Mouse (Mus musculus) megakaryocyte-erythroid progenitor cell, adult 5-6 weeks (primary cell): ENCODE measurements around the gene Krt81. TPM values are rescaled to one million over a fixed set of nuclear protein-coding genes. Genes with fewer than 3 reads are reported as not detected.

Experiments
- ATAC-seq: replicated peaks from 2 replicates; pipeline ENCODE4 v1.8.0; 2016; ENCODE audit warnings: mild to moderate bottlenecking, inconsistent platforms; ENCODE audit not compliant: severe bottlenecking, poor library complexity, low FRiP score, low TSS enrichment
- total RNA-seq, 2 experiments: library from RNA; stranded (forward) in 1 of 2; stranded (reverse) in 1 of 2; fragments of 200-1000, 215-1000 nt in 1 of 2; fragments of >200 nt in 1 of 2; fragmentation: Nextera tagmentation in 1 of 2; gene quantifications; 2 replicates each; pipeline ENCODE4 v1.2.3; 2014 to 2017

Gene Krt81
- not detected in 2 replicates for total RNA-seq (2014; fragmentation: Nextera tagmentation)
- not detected in 2 replicates for total RNA-seq (2017)

- ATAC-seq, result no peak
Measured at GRCm38 (mm10) chr15:101463651-101464050, at the start of gene Krt81. Krt81 (minus strand) TSS chr15:101463751.

GRCm38 (mm10) chr15:101508247-101508646, 44.7 kb upstream of the Krt81 start:
- no peak for ATAC-seq

- no peak for ATAC-seq
Measured at GRCm38 (mm10) chr15:101506896-101507758, 43.6 kb upstream of the Krt81 start.

DNA sequence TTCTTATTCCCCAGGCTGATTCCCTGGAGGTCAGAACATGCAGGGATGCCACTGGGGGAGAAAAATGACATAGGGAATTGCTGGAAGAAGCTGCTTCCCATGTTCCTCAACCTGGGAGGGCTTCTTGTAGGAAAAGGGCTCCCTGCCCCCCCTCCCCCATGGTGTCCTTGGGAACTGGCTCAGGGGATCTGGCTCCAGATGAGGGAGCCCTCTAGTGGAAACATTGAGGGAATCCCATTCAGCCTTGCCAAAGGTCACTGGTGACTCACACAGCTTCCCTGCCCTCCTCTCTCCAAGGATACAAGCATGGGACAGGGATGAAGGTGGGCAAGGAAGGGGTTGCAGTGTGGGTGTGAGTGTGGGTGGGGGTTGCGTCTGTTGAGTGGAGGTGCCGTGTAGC, 33.6 kb upstream of the Krt81 start:
- no peak for ATAC-seq

DNA sequence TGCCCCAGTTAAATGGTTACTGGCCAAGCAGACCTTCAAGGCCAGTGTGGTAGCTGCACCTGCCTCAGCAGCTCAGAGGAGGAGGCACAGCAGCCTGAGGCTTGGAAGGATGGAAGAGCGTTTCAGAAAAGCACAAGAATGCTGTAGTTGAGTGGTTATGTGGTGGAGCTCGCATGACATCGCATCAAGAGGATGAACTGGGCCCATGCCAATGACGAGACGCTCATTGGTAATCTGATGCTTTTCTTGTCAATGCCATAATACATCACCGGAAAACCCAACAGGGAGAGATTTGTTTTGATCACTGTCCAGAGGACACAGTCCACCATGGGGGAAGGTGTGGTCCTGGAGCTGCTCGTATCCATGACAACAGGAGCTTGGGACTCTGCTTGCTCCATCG, 31.7 kb upstream of the Krt81 start:
- no peak for ATAC-seq

GRCm38 (mm10) chr15:101494203-101494602, 30.7 kb upstream of the Krt81 start:
- no peak for ATAC-seq

DNA sequence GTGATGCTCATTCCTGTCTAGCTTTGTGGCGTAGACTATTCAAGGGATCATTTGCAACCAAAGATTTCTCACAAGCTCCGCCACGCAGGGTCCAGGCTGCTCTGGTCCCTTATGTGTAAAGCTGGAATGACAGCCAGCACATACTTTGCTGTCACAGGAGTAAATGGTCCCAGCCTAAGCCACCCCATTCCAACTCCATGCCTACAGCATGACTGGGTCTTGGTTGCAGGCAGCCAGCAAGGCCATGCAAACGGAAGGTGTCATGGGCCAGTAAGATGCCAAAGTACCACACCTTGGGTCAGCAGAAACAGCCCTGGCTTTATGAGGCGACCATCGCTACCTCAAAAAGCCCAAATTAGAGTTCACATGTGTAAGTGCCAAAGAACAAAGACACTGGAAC, 30.2 kb upstream of the Krt81 start:
- ATAC-seq, result no peak

GRCm38 (mm10) chr15:101492718-101493117, 29.2 kb upstream of the Krt81 start:
- no peak for ATAC-seq

DNA sequence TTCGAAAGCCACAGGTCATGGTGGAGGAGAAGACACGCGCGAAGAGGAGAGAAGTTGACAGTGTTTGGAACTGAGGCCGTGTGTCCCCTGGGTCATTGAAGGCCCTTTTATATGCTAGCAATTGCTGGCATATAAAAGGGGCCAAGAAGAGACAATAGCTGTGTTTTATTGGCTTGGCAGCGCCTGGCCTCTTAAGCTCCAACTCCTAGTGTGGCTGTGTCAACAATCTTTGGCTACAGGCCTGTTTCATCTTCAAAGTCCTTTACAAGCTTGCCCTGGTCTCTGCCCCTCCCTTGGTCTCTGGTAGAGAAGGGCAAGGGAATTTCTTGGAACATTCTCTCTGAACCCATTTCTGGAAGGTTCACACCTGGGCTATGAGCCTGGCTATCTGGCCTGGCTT, 27.9 kb upstream of the Krt81 start, which contains the start of gene Krt83:
Gene Krt83, minus strand, starts transcription at position 82 of the 400 bp plus-strand sequence.
- no peak for ATAC-seq

GRCm38 (mm10) chr15:101485911-101486635, 22.5 kb upstream of the Krt81 start:
- ATAC-seq, result no peak

- ATAC-seq, result no peak
Measured at GRCm38 (mm10) chr15:101484939-101485338, 21.4 kb upstream of the Krt81 start.

DNA sequence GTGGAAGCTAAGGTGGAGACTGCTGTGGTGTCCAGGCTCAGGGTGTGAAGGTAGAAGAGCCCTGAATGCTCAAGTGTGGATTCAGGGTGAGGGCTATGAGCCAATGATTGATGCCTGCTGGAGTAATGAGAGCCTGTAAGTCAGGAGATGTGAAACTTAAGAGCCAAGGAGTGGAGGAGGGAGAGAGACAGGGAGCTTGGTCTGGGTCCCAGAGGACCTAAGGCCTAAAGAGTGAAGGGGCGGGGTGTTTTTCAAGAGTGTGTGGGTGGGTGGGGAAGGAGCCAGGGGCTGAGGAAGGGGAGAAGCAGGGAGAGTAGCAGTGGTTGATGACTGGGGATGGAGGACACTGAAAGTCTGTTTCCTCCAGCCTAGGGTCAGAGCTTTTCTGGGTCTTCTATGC, 20.1 kb upstream of the Krt81 start:
- no peak for ATAC-seq

GRCm38 (mm10) chr15:101482056-101482455, 18.5 kb upstream of the Krt81 start:
- ATAC-seq, result no peak

DNA sequence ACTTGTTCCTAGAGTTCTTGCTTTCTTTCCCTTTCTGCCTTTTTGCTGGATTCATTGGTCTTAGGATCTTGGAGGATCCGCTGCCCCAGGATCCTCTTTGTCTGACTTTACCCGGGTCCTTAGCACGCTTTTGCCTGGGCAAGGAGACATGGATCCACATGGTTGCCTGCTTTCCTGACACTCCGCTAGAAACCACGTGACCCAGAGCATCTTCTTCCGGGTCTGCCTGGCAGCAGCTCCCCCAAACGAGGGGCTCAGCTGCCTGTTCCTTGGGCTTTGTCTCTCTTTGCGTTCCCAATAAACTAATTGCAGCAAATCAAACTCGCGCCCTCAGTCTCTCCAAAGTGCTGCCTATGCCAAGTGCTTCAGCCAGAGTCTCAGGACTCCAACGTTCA, 16.1 kb upstream of the Krt81 start:
- no peak for ATAC-seq

DNA sequence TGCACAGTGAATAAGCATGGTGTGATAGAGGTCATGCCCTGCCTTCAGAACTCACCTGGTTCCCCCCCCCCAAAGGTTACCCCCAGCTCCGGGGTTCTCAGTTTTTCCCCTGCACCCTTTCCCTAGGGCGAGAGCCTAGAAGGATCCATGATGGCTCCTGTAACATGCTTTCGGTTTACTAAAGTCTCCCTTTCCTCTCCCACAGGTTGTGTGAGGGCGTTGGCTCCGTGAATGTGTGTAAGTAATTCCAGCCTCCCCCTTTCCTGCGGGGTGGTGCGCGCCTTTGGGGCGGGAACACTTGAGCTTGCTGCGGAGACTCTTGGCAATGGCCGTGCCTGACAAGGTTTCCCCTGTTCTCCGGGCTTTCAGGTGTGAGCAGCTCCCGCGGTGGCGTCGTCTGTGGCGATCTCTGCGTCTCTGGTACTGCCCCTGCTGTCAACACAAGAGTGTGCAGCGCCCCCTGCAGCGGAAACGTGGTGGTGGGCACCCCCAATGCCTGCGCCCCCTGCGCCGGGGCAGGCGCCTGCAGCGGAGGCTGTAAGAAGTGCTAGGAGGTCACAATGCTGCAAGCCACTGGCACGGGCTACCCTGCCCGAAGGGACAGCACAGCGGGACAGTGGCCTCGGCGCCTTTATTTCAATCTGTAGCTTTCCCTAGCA, 15.6 kb upstream of the Krt81 start:
- peak; percentile 35; the same call in 1 of the 2 replicates for ATAC-seq

DNA sequence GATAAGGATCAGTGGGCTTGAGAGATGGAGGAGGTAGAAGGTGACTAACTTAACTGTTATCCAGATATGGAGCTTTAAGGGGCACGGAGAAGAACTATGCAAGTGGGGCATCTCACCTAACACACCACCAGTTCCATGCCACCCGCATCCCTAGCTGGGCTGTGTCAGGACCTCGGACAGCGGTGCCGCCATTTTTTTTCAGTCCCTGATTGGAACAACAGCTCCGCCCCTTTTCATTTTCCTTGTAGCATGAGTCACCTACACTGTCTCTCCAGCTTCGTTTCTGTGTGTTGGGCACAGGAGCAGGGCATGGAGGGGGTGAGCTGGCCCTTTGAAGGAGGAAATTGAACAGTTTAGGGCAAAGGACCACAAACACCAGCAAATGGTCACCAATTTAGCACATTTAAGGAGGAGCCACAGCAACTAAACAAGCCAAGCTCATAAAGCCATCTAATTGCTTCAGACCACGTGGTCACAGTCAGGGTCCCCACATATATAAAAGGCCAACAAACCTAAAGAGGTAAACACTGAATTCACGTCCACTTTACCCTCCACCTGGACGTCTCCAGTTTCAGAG, 9.5 kb upstream of the Krt81 start, which contains the start of gene Krt86:
Gene Krt86, plus strand, starts transcription at position 527 of the 577 bp plus-strand sequence.
- peak; percentile 69; the same call in 1 of the 2 replicates for ATAC-seq

DNA sequence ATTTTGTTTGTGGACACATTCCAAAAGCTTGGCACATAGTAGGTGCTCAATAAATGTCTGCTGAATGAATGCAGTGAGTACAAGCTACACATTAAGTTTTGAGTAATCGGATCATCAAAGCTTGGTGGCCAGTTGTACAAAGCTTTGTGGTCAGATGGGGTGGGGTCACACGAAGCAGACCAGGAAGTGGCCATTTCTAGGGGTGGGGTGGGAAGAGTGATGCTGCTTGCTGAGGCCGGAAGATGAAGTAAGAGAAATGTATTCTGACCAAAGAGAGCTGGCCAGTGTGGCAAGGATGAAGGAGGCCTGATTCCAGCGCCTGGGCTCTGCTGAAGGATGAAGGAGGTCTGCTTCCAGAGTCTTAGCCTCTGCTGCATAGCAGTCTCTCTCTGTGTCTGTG, 5.5 kb upstream of the Krt81 start:
- ATAC-seq, result no peak

- no peak for ATAC-seq
Measured at GRCm38 (mm10) chr15:101459283-101459682, 4.3 kb downstream of the Krt81 start.

- no peak for ATAC-seq
Measured at GRCm38 (mm10) chr15:101458361-101458930, 5.1 kb downstream of the Krt81 start.
